Mouse (Mus musculus) MEL (cell line): Measurements from ENCODE around the gene Ahcyl2. TPM values are rescaled to one million over a fixed set of nuclear protein-coding genes. Genes with fewer than 3 reads are reported as not detected.

ENCODE experiments used
- DNase-seq: peaks from one replicate; pipeline ENCODE4 v3.0.0; 2011; ENCODE audit warnings: low read depth, low spot score
- H3K27ac ChIP-seq: 2 replicates; pipeline ENCODE4 v1.5.1; 2012; ENCODE audit warnings: low read depth, mild to moderate bottlenecking, control low read depth, low read length, moderate library complexity; ENCODE audit not compliant: control insufficient read depth
- H3K27me3 ChIP-seq, 2 experiments: fragments of 150-350 bp in 1 of 2; sonication (generic) in 1 of 2; 2 replicates each; pipeline ENCODE4 v1.6.1; 2012; ENCODE audit warnings: low read length in 2 of 2, mild to moderate bottlenecking in 2 of 2, improper control_type of control experiment in 1 of 2, moderate library complexity in 1 of 2; ENCODE audit not compliant: insufficient read depth in 2 of 2, control insufficient read depth in 1 of 2
- H3K36me3 ChIP-seq, 2 experiments: 2 replicates each; pipeline ENCODE4 v1.6.1; 2012 to 2014; ENCODE audit warnings: low read length in 2 of 2, improper control_type of control experiment in 1 of 2, inconsistent platforms in 1 of 2, mild to moderate bottlenecking in 1 of 2; ENCODE audit not compliant: insufficient read depth in 2 of 2, control insufficient read depth in 1 of 2
- H3K4me1 ChIP-seq, 2 experiments: fragments of 150-350 bp in 1 of 2; sonication (generic) in 1 of 2; 2 replicates each; pipeline ENCODE4 v1.6.1; 2012; ENCODE audit warnings: low read length in 2 of 2, improper control_type of control experiment in 1 of 2, mild to moderate bottlenecking in 1 of 2; ENCODE audit not compliant: insufficient read depth in 2 of 2, control insufficient read depth in 1 of 2
- H3K4me3 ChIP-seq, 2 experiments: fragments of 150-350 bp in 1 of 2; sonication (generic) in 1 of 2; 2 replicates each; pipeline ENCODE4 v1.5.1; 2012; ENCODE audit warnings: low read depth in 2 of 2, low read length in 2 of 2, mild to moderate bottlenecking in 2 of 2, moderate library complexity in 2 of 2, control low read depth in 1 of 2, improper control_type of control experiment in 1 of 2; ENCODE audit not compliant: control insufficient read depth in 1 of 2, insufficient read depth in 1 of 2
- H3K79me2 ChIP-seq: 2 replicates; pipeline ENCODE4 v1.6.1; 2012; ENCODE audit warnings: mild to moderate bottlenecking, low read length, moderate library complexity; ENCODE audit not compliant: control insufficient read depth, poor library complexity, insufficient read depth
- H3K9ac ChIP-seq: 2 replicates; pipeline ENCODE4 v1.6.1; 2012; ENCODE audit warnings: low read depth, mild to moderate bottlenecking, control low read depth, low read length, moderate library complexity; ENCODE audit not compliant: control insufficient read depth, poor library complexity, severe bottlenecking
- H3K9me3 ChIP-seq: fragments of 150-350 bp; sonication (generic); replicated peaks from 2 replicates; pipeline ENCODE4 v1.6.1; 2012; ENCODE audit warnings: mild to moderate bottlenecking, low read length, improper control_type of control experiment, moderate library complexity; ENCODE audit not compliant: insufficient read depth
- BHLHE40 ChIP-seq: IDR thresholded peaks from 2 replicates; pipeline ENCODE4 v1.6.1; 2012; ENCODE audit warnings: low read depth, mild to moderate bottlenecking, inconsistent platforms, low read length, improper control_type of control experiment, borderline replicate concordance
- CHD1 ChIP-seq: IDR thresholded peaks from 2 replicates; pipeline ENCODE4 v1.6.1; 2012; ENCODE audit warnings: low read depth, mild to moderate bottlenecking, inconsistent platforms, low read length, improper control_type of control experiment
- CHD2 ChIP-seq: IDR thresholded peaks from 2 replicates; pipeline ENCODE4 v1.6.1; 2011; ENCODE audit warnings: low read length, improper control_type of control experiment
- EP300 ChIP-seq, 2 experiments: IDR thresholded peaks; 2 replicates each; pipeline ENCODE4 v1.6.1; 2011; ENCODE audit warnings: improper control_type of control experiment in 2 of 2, low read length in 2 of 2, low read depth in 1 of 2, mild to moderate bottlenecking in 1 of 2
- ETS1 ChIP-seq: IDR thresholded peaks from 2 replicates; pipeline ENCODE4 v1.6.1; 2012; ENCODE audit warnings: low read depth, mild to moderate bottlenecking, inconsistent platforms, low read length, improper control_type of control experiment, moderate library complexity
- GATA1 ChIP-seq: IDR thresholded peaks from 2 replicates; pipeline ENCODE4 v1.6.1; 2011; ENCODE audit warnings: low read depth, low read length, improper control_type of control experiment
- HCFC1 ChIP-seq: IDR thresholded peaks from 2 replicates; pipeline ENCODE4 v1.6.1; 2012; ENCODE audit warnings: low read depth, mild to moderate bottlenecking, inconsistent platforms, low read length, improper control_type of control experiment, moderate library complexity
- JUND ChIP-seq: IDR thresholded peaks from 2 replicates; pipeline ENCODE4 v1.6.1; 2011; ENCODE audit warnings: low read depth, mild to moderate bottlenecking, improper control_type of control experiment, low read length
- MAFK ChIP-seq: IDR thresholded peaks from 2 replicates; pipeline ENCODE4 v1.6.1; 2011; ENCODE audit warnings: low read depth, mild to moderate bottlenecking, low read length, improper control_type of control experiment, borderline replicate concordance
- MAX ChIP-seq: IDR thresholded peaks from 2 replicates; pipeline ENCODE4 v1.6.1; 2011; ENCODE audit warnings: low read length, improper control_type of control experiment
- MAZ ChIP-seq: IDR thresholded peaks from 2 replicates; pipeline ENCODE4 v1.6.1; 2012; ENCODE audit warnings: low read depth, mild to moderate bottlenecking, inconsistent platforms, low read length, improper control_type of control experiment
- MEF2A ChIP-seq: IDR thresholded peaks from 2 replicates; pipeline ENCODE4 v1.6.1; 2014; ENCODE audit warnings: low read depth, mild to moderate bottlenecking, inconsistent platforms, low read length, improper control_type of control experiment; ENCODE audit not compliant: poor library complexity, insufficient replicate concordance, severe bottlenecking; ENCODE audit errors: extremely low read depth
- MXI1 ChIP-seq: IDR thresholded peaks from 2 replicates; pipeline ENCODE4 v1.6.1; 2011; ENCODE audit warnings: mild to moderate bottlenecking, low read depth, low read length, improper control_type of control experiment
- MYB ChIP-seq: IDR thresholded peaks from 2 replicates; pipeline ENCODE4 v1.6.1; 2011; ENCODE audit warnings: mild to moderate bottlenecking, low read depth, low read length, improper control_type of control experiment
- POLR2A ChIP-seq, 2 experiments: IDR thresholded peaks; 2 replicates each; pipeline ENCODE4 v1.6.1; 2011 to 2012; ENCODE audit warnings: low read length in 2 of 2, mild to moderate bottlenecking in 2 of 2, control low read depth in 1 of 2, improper control_type of control experiment in 1 of 2, low read depth in 1 of 2, moderate library complexity in 1 of 2; ENCODE audit not compliant: control insufficient read depth in 1 of 2, insufficient read depth in 1 of 2, poor library complexity in 1 of 2
- POLR2AphosphoS2 ChIP-seq: IDR thresholded peaks from 2 replicates; pipeline ENCODE4 v1.6.1; 2011; ENCODE audit warnings: low read length, improper control_type of control experiment
- POLR2AphosphoS5 ChIP-seq: IDR thresholded peaks from 2 replicates; pipeline ENCODE4 v1.6.1; 2012; ENCODE audit warnings: low read depth, borderline replicate concordance, mild to moderate bottlenecking, inconsistent platforms, low read length, moderate library complexity, mixed read lengths
- SMC3 ChIP-seq: IDR thresholded peaks from 2 replicates; pipeline ENCODE4 v1.6.1; 2011; ENCODE audit warnings: low read depth, low read length, improper control_type of control experiment
- TBP ChIP-seq: IDR thresholded peaks from 2 replicates; pipeline ENCODE4 v1.8.0; 2011; ENCODE audit warnings: low read depth, low read length, improper control_type of control experiment
- TCF12 ChIP-seq: IDR thresholded peaks from 2 replicates; pipeline ENCODE4 v1.6.1; 2014; ENCODE audit warnings: low read depth, mild to moderate bottlenecking, inconsistent platforms, low read length, improper control_type of control experiment, moderate library complexity
- UBTF ChIP-seq: IDR thresholded peaks from 2 replicates; pipeline ENCODE4 v1.6.1; 2012; ENCODE audit warnings: low read depth, mild to moderate bottlenecking, inconsistent platforms, low read length, improper control_type of control experiment, moderate library complexity, borderline replicate concordance; ENCODE audit not compliant: insufficient read depth
- ZC3H11A ChIP-seq: IDR thresholded peaks from 2 replicates; pipeline ENCODE4 v1.6.1; 2012; ENCODE audit warnings: low read depth, mild to moderate bottlenecking, inconsistent platforms, low read length, improper control_type of control experiment
- ZKSCAN1 ChIP-seq: IDR thresholded peaks from 2 replicates; pipeline ENCODE4 v1.6.1; 2012; ENCODE audit warnings: low read depth, mild to moderate bottlenecking, inconsistent platforms, low read length, improper control_type of control experiment, moderate library complexity
- ZNF384 ChIP-seq: IDR thresholded peaks from 2 replicates; pipeline ENCODE4 v1.6.1; 2012; ENCODE audit warnings: low read depth, mild to moderate bottlenecking, inconsistent platforms, low read length, improper control_type of control experiment
- polyA plus RNA-seq, 2 experiments: library from polyadenylated mRNA; stranded (reverse) in 1 of 2; unstranded in 1 of 2; fragments of >175 nt in 1 of 2; fragments of >200 nt in 1 of 2; gene quantifications; 2 replicates each; pipeline versions ENCODE4 v1.2.1 to v1.2.4; 2012; ENCODE audit warnings: low replicate concordance in 2 of 2, low read depth in 1 of 2; ENCODE audit not compliant: insufficient read length in 2 of 2, insufficient read depth in 1 of 2, missing spikeins in 1 of 2
- total RNA-seq: library from RNA; depleted of rRNA; stranded (reverse); fragments of 300-350 nt; gene quantifications from 2 replicates; pipeline ENCODE4 v1.2.3, GENCODE M21; 2012

Ahcyl2 gene
- total and polyA plus RNA-seq, 3 experiments = 16.9 to 17.0 TPM; not detected in 1

DNA sequence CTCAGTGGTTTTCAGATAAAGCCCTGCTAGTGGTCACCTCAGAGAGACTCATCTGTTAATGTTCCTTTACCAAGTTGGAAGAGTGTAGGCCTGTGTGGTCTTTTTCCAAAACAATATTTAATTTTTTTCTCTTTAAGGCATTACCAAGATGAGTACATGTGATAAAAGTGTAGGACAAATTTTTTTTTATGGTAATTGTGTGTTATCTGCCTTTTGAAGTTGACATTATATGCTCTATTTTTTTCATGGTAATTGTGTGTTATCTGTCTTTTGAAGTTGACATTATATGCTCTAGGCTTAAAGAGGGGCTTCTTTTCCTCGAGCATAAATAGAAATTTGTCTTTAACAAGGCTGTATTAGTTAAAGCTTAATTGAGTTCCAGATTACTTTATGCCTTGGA, 14.4 kb downstream of the Ahcyl2 start:
- DNase-seq = no peak
- Histone ChIP-seq H3K9me3 (no peaks in the 10 kb centered on the region), H3K4me1 (peaks cover 19 to 40% of the 10 kb centered on the region in 2 experiments), H3K4me3 (no peak overlapping the region), H3K27ac (no peak overlapping the region), H3K27me3 (no peaks in the 10 kb centered on the region), H3K9ac (no peak overlapping the region), H3K36me3 (peaks cover 0 to 52% of the 10 kb centered on the region in 2 experiments; a peak in 2 of 4 replicates), H3K79me2 (peaks cover 7% of the 10 kb centered on the region)
- TF ChIP-seq TBP = no peak
- TF ChIP-seq POLR2A (IDR thresholded peaks at IDR 0.05; ENCODE audit: control insufficient read depth in 1 of 2, insufficient read depth in 1 of 2, low read depth in 1 of 2, low read length in 2 of 2, poor library complexity in 1 of 2) = no peak
- TF ChIP-seq POLR2AphosphoS2 = no peak
- TF ChIP-seq TCF12 = no peak
- TF ChIP-seq BHLHE40 = no peak
- peak; percentile 22 to 30; a peak in 2 of 4 replicates for TF ChIP-seq EP300 (IDR thresholded peaks at IDR 0.05; ENCODE audit: low read depth in 1 of 2, low read length in 2 of 2)
- no peak for TF ChIP-seq SMC3
- TF ChIP-seq JUND = no peak
- no peak for TF ChIP-seq ZKSCAN1
- no peak for TF ChIP-seq HCFC1
- peak; percentile 94 for TF ChIP-seq ZNF384
- no peak for TF ChIP-seq UBTF
- TF ChIP-seq CHD1 = no peak
- TF ChIP-seq MAX = no peak
- 0 out of 2 replicates have a peak, but pooled peaks have one; percentile 17 for TF ChIP-seq ETS1
- peak; percentile 60; the same call in 1 of the 2 replicates for TF ChIP-seq GATA1
- no peak for TF ChIP-seq CHD2
- no peak for TF ChIP-seq MYB
- no peak for TF ChIP-seq ZC3H11A
- TF ChIP-seq MAFK = no peak
- TF ChIP-seq POLR2AphosphoS5 = no peak
- no peak for TF ChIP-seq MEF2A
- no peak for TF ChIP-seq MXI1
- TF ChIP-seq MAZ = no peak
